Mouse (Mus musculus): ENCODE data around the gene Lamtor2. TPM values are rescaled to one million over a fixed set of nuclear protein-coding genes. Genes with fewer than 3 reads are reported as not detected.

Gene Lamtor2
- polyA plus RNA-seq, 1 experiment from 2014 or later: 183 TPM

GRCm38 (mm10) chr3:88532299-88532674, 20.6 kb downstream of the Lamtor2 start, which contains the start of gene Mex3a:
Gene Mex3a (plus strand): TSS chr3:88532395.
- Histone ChIP-seq H3K9me3 (replicated peaks) (no peaks in the 10 kb centered on the region), H3K4me3 (replicated peaks) (peak within 1 kb of the TSS; percentile 86), H3K4me1 (peaks cover 73% of the 10 kb centered on the region), H3K27me3 (no peaks in the 10 kb centered on the region), H3K27ac (replicated peaks) (peak within 1 kb of the TSS; percentile 99), H3K36me3 (peaks cover 14% of the 10 kb centered on the region), H3K4me2 (replicated peaks) (peak within 1 kb of the TSS; percentile 73), H3K9ac (peak within 1 kb of the TSS; percentile 93)
- WGBS: 0% methylated on average over 15 of the region's 31 CpGs
- no peak for ATAC-seq (ENCODE audit: insufficient number of reproducible peaks, low FRiP score, low TSS enrichment, low read depth)

- H3K9me3 ChIP-seq (replicated peaks): no peaks in the 10 kb centered on the region
- no peaks in the 10 kb centered on the region for H3K27me3 ChIP-seq
- H3K4me2 ChIP-seq (replicated peaks): peak overlapping the region; percentile 73
- peak; percentile 86 for ATAC-seq (ENCODE audit: insufficient number of reproducible peaks, low FRiP score, low TSS enrichment, low read depth)
- H3K4me3 ChIP-seq (replicated peaks): peak overlapping the region; percentile 86
- H3K27ac ChIP-seq (replicated peaks): peak overlapping the region; percentile 99
- H3K9ac ChIP-seq: peak overlapping the region; percentile 93
- H3K36me3 ChIP-seq: peaks cover 7% of the 10 kb centered on the region
- peaks cover 68% of the 10 kb centered on the region for H3K4me1 ChIP-seq
- WGBS: under 1% methylated on average over 61 of the region's 63 CpGs
These were observed 21.3 kb downstream of the Lamtor2 start for GRCm38 (mm10) chr3:88531348-88532298.

GRCm38 (mm10) chr3:88530082-88530864, 22.6 kb downstream of the Lamtor2 start:
- H3K27me3 ChIP-seq: no peaks in the 10 kb centered on the region
- H3K9me3 ChIP-seq (replicated peaks): no peaks in the 10 kb centered on the region
- peak overlapping the region; percentile 86 for H3K4me3 ChIP-seq (replicated peaks)
- peak overlapping the region; percentile 73 for H3K4me2 ChIP-seq (replicated peaks)
- 6% methylated on average over 11 of the region's 11 CpGs for WGBS
- no peaks in the 10 kb centered on the region for H3K36me3 ChIP-seq
- peak overlapping the region; percentile 99 for H3K27ac ChIP-seq (replicated peaks)
- peaks cover 62% of the 10 kb centered on the region for H3K4me1 ChIP-seq
- H3K9ac ChIP-seq: peak overlapping the region; percentile 93
- ATAC-seq (ENCODE audit: insufficient number of reproducible peaks, low FRiP score, low TSS enrichment, low read depth): no peak

- peak overlapping the region; percentile 86 for H3K4me3 ChIP-seq (replicated peaks)
- peak overlapping the region; percentile 99 for H3K27ac ChIP-seq (replicated peaks)
- H3K9me3 ChIP-seq (replicated peaks): no peaks in the 10 kb centered on the region
- 32% methylated on average over 7 of the region's 7 CpGs for WGBS
- no peak for ATAC-seq (ENCODE audit: insufficient number of reproducible peaks, low FRiP score, low TSS enrichment, low read depth)
- H3K36me3 ChIP-seq: peaks cover 6% of the 10 kb centered on the region; the same call in 1 of the 2 replicates
- no peaks in the 10 kb centered on the region for H3K27me3 ChIP-seq
- H3K4me1 ChIP-seq: peaks cover 54% of the 10 kb centered on the region
- no peak overlapping the region; the same call in 1 of the 2 replicates for H3K9ac ChIP-seq
- H3K4me2 ChIP-seq (replicated peaks): peak overlapping the region; percentile 73
These were observed 23.5 kb downstream of the Lamtor2 start for GRCm38 (mm10) chr3:88529204-88530000.

- Histone ChIP-seq H3K4me1 (peaks cover 47% of the 10 kb centered on the region), H3K4me3 (replicated peaks) (no peak overlapping the region), H3K27ac (replicated peaks) (no peak overlapping the region), H3K9me3 (replicated peaks) (no peaks in the 10 kb centered on the region), H3K27me3 (no peaks in the 10 kb centered on the region), H3K4me2 (replicated peaks) (no peak overlapping the region), H3K36me3 (peaks cover 8% of the 10 kb centered on the region; the same call in 1 of the 2 replicates), H3K9ac (no peak overlapping the region)
- WGBS: 78% methylated on average over 11 of the region's 11 CpGs
- ATAC-seq (ENCODE audit: insufficient number of reproducible peaks, low FRiP score, low TSS enrichment, low read depth): no peak
These were observed 24.2 kb downstream of the Lamtor2 start for GRCm38 (mm10) chr3:88528646-88529045.

- Histone ChIP-seq H3K27ac (replicated peaks) (peak overlapping the region; percentile 76), H3K4me2 (replicated peaks) (peak overlapping the region; percentile 1), H3K36me3 (peaks cover 18% of the 10 kb centered on the region), H3K9me3 (replicated peaks) (no peaks in the 10 kb centered on the region), H3K4me3 (replicated peaks) (no peak overlapping the region), H3K9ac (0 out of 2 replicates have a peak overlapping the region, but pooled peaks have one; percentile 26), H3K27me3 (no peaks in the 10 kb centered on the region), H3K4me1 (peaks cover 43% of the 10 kb centered on the region)
- 32% methylated on average over 8 of the region's 8 CpGs for WGBS
- no peak for ATAC-seq (ENCODE audit: insufficient number of reproducible peaks, low FRiP score, low TSS enrichment, low read depth)
These were observed 25.3 kb downstream of the Lamtor2 start for GRCm38 (mm10) chr3:88527565-88527964.

- Histone ChIP-seq H3K27me3 (no peaks in the 10 kb centered on the region), H3K4me1 (peaks cover 52% of the 10 kb centered on the region), H3K27ac (replicated peaks) (0 out of 2 replicates have a peak overlapping the region, but pooled peaks have one; percentile 40), H3K4me3 (replicated peaks) (no peak overlapping the region), H3K9ac (no peak overlapping the region), H3K4me2 (replicated peaks) (peak overlapping the region; percentile 32), H3K36me3 (peaks cover 18% of the 10 kb centered on the region), H3K9me3 (replicated peaks) (no peaks in the 10 kb centered on the region)
- WGBS: 28% methylated on average over 17 of the region's 17 CpGs
- peak; percentile 60; the same call in 1 of the 2 replicates for ATAC-seq (ENCODE audit: insufficient number of reproducible peaks, low FRiP score, low TSS enrichment, low read depth)
These were observed 26.4 kb downstream of the Lamtor2 start for GRCm38 (mm10) chr3:88526157-88527131.

GRCm38 (mm10) chr3:88525021-88525420, 27.9 kb downstream of the Lamtor2 start:
- H3K4me2 ChIP-seq (replicated peaks): no peak overlapping the region
- H3K9ac ChIP-seq: no peak overlapping the region
- H3K27me3 ChIP-seq: no peaks in the 10 kb centered on the region
- no peaks in the 10 kb centered on the region for H3K9me3 ChIP-seq (replicated peaks)
- 80% methylated on average over 5 of the region's 5 CpGs for WGBS
- H3K36me3 ChIP-seq: peaks cover 18% of the 10 kb centered on the region
- ATAC-seq (ENCODE audit: insufficient number of reproducible peaks, low FRiP score, low TSS enrichment, low read depth): no peak
- no peak overlapping the region for H3K4me3 ChIP-seq (replicated peaks)
- peak overlapping the region; percentile 18; the same call in 1 of the 2 replicates for H3K27ac ChIP-seq (replicated peaks)
- H3K4me1 ChIP-seq: peaks cover 51% of the 10 kb centered on the region

- Histone ChIP-seq H3K4me3 (replicated peaks) (no peak overlapping the region), H3K9ac (no peak overlapping the region), H3K4me1 (peaks cover 32% of the 10 kb centered on the region), H3K27me3 (no peaks in the 10 kb centered on the region), H3K27ac (replicated peaks) (no peak overlapping the region), H3K36me3 (peaks cover 18% of the 10 kb centered on the region), H3K9me3 (replicated peaks) (no peaks in the 10 kb centered on the region), H3K4me2 (replicated peaks) (no peak overlapping the region)
- WGBS: 84% methylated on average over 8 of the region's 8 CpGs
- ATAC-seq (ENCODE audit: insufficient number of reproducible peaks, low FRiP score, low TSS enrichment, low read depth): no peak
These were observed 29.8 kb downstream of the Lamtor2 start for GRCm38 (mm10) chr3:88523027-88523426.
